Mouse (Mus musculus): Measurements from ENCODE around the gene Uggt1.

DNA sequence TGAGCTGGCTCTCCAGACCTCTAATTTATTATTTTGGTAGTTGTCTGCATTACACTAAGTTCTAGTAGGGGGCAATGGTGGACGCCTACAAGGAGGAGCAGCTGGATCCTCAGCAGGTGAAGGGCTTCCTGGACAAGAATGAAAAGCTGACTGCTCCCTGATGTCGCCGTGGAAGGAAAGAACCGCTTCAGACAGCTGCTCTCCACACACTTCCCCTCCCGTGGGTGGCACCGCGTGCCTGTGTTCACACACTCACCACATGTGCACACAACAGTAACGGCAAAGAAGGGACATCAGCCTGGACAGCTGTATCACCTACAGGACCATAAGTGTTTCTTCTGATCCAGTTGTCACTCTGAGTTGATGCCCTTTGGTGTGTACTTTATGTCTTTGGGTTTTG lies 111.5 kb downstream of the Uggt1 start:
- no peak for TF ChIP-seq CTCF (IDR thresholded peaks at IDR 0.05; ENCODE audit: low read depth)
- TF ChIP-seq EP300 (IDR thresholded peaks at IDR 0.05; ENCODE audit: low read depth) = no peak

Measured in heart, postnatal 0 days (tissue).